Mouse (Mus musculus) thymus, postnatal 14 days (tissue): ENCODE measurements around the gene Clip1.
"Not testable (repeated sequence)": the region's sequence is repeated elsewhere in the genome, so short reads cannot be mapped to it uniquely, and the experiment has no call there.

Source experiments
- DNase-seq: peaks from one replicate; pipeline ENCODE4 v3.0.0; 2021

Clip1 gene

GRCm38 (mm10) chr5:123684221-123685144 lies at the start of gene Clip1:
Gene Clip1, minus strand, starts transcription at chr5:123684618.
- peak; percentile 77 for DNase-seq

GRCm38 (mm10) chr5:123730981-123731380 lies 46.6 kb upstream of the Clip1 start:
- no peak for DNase-seq

GRCm38 (mm10) chr5:123723816-123724215 lies 39.4 kb upstream of the Clip1 start:
- not testable (repeated sequence) for DNase-seq

GRCm38 (mm10) chr5:123720328-123721311 lies 36.2 kb upstream of the Clip1 start, which contains the start of gene Zcchc8:
Gene Zcchc8, minus strand, starts transcription at chr5:123721100.
- peak; percentile 94 for DNase-seq

- DNase-seq, result no peak
Measured at GRCm38 (mm10) chr5:123714622-123715021, 30.2 kb upstream of the Clip1 start.

- DNase-seq, result no peak
Measured at GRCm38 (mm10) chr5:123713782-123714181, 29.4 kb upstream of the Clip1 start.

GRCm38 (mm10) chr5:123709571-123709970 lies 25.2 kb upstream of the Clip1 start:
- no peak for DNase-seq

- DNase-seq, result no peak
Measured at GRCm38 (mm10) chr5:123708598-123708997, 24.2 kb upstream of the Clip1 start.

GRCm38 (mm10) chr5:123700625-123701024 lies 16.2 kb upstream of the Clip1 start:
- no peak for DNase-seq

GRCm38 (mm10) chr5:123699198-123699597 lies 14.8 kb upstream of the Clip1 start:
- peak; percentile 70 for DNase-seq

- no peak for DNase-seq
Measured at GRCm38 (mm10) chr5:123696961-123697360, 12.5 kb upstream of the Clip1 start.

- no peak for DNase-seq
Measured at GRCm38 (mm10) chr5:123696244-123696643, 11.8 kb upstream of the Clip1 start.

GRCm38 (mm10) chr5:123694468-123694867 lies 10.1 kb upstream of the Clip1 start:
- no peak for DNase-seq

- DNase-seq, result peak; percentile 59
Measured at GRCm38 (mm10) chr5:123683377-123684220, 819 bp downstream of the Clip1 start.

GRCm38 (mm10) chr5:123683043-123683376 lies 1.4 kb downstream of the Clip1 start:
- DNase-seq, result no peak

GRCm38 (mm10) chr5:123682372-123682771 lies 2.0 kb downstream of the Clip1 start:
- DNase-seq, result peak; percentile 24

- no peak for DNase-seq
Measured at GRCm38 (mm10) chr5:123679546-123680263, 4.7 kb downstream of the Clip1 start.

GRCm38 (mm10) chr5:123679106-123679505 lies 5.3 kb downstream of the Clip1 start:
- DNase-seq, result peak; percentile 30

GRCm38 (mm10) chr5:123675717-123676116 lies 8.7 kb downstream of the Clip1 start:
- no peak for DNase-seq

- DNase-seq, result no peak
Measured at GRCm38 (mm10) chr5:123675221-123675620, 9.2 kb downstream of the Clip1 start.

- no peak for DNase-seq
Measured at GRCm38 (mm10) chr5:123671473-123671820, 13.0 kb downstream of the Clip1 start.
